Mouse (Mus musculus) bone marrow, adult 2 months (tissue): ENCODE results near the gene Stac3. TPM values are rescaled to one million over a fixed set of nuclear protein-coding genes. Genes with fewer than 3 reads are reported as not detected.

Source experiments
- H3K27ac ChIP-seq: fragments of 200-500 bp; 2 replicates; pipeline ENCODE4 v1.5.1; 2012; ENCODE audit warnings: low read depth, mild to moderate bottlenecking, control low read depth, inconsistent platforms, low read length; ENCODE audit not compliant: control insufficient read depth, poor library complexity, insufficient read depth
- H3K4me1 ChIP-seq: fragments of 200-500 bp; 2 replicates; pipeline ENCODE4 v1.6.1; 2011; ENCODE audit warnings: low read length; ENCODE audit not compliant: control insufficient read depth, insufficient read depth
- H3K4me3 ChIP-seq: fragments of 200-500 bp; replicated peaks from 2 replicates; pipeline ENCODE3; 2011; ENCODE audit warnings: mild to moderate bottlenecking, low read depth, low read length, control low read depth; ENCODE audit not compliant: control insufficient read depth
- CTCF ChIP-seq: fragments of 200-500 bp; IDR thresholded peaks from 2 replicates; pipeline ENCODE4 v1.5.1; 2011; ENCODE audit warnings: low read length, control low read depth; ENCODE audit not compliant: control insufficient read depth, insufficient read depth
- POLR2A ChIP-seq: fragments of 200-500 bp; IDR thresholded peaks from 2 replicates; pipeline ENCODE4 v1.6.1; 2011; ENCODE audit warnings: low read depth, mild to moderate bottlenecking, control low read depth, low read length, borderline replicate concordance; ENCODE audit not compliant: control insufficient read depth
- WGBS: fragments of 180-500 bp; shearing (Covaris S2); methylation state at CpG from one replicate; pipeline ENCODE4 v1.1.7; 2018; 5-methylcytosine and 5-hydroxymethylcytosine counted together
- polyA plus RNA-seq: library from polyadenylated mRNA; stranded (reverse); fragments of >200 nt; gene quantifications from 2 replicates; pipeline ENCODE4 v1.2.4, GENCODE M21; 2011; ENCODE audit warnings: low replicate concordance; ENCODE audit not compliant: missing spikeins, insufficient read depth, insufficient read length

Stac3 gene
- polyA plus RNA-seq, 1 experiment: 5.0 TPM

GRCm38 (mm10) chr10:127557397-127557796 lies 55.9 kb downstream of the Stac3 start:
- no peak for TF ChIP-seq POLR2A
- TF ChIP-seq CTCF: peak; percentile 49; the same call in 1 of the 2 replicates
- H3K4me3 ChIP-seq: no peak overlapping the region
- H3K27ac ChIP-seq: no peak overlapping the region
- WGBS: 82% methylated on average over 13 of the region's 13 CpGs
- no peaks in the 10 kb centered on the region for H3K4me1 ChIP-seq

Other genes with a start within 250 kb of the Stac3 start
- gene Kif5a, start 238.3 kb upstream of the Stac3 start, polyA plus RNA-seq: 1.7 and 2.3 TPM in 2 replicates
- gene Dctn2, start 235.3 kb upstream of the Stac3 start, polyA plus RNA-seq: 68.6 and 115 TPM in 2 replicates
- 75.9 and 131 TPM in 2 replicates for gene Mbd6, start 212.7 kb upstream of the Stac3 start, polyA plus RNA-seq
- gene Mars, start 189.9 kb upstream of the Stac3 start, polyA plus RNA-seq: 41.6 and 85.0 TPM in 2 replicates
- gene Arhgap9, start 179.7 kb upstream of the Stac3 start, polyA plus RNA-seq: 30.1 and 77.2 TPM in 2 replicates
- 2.2 TPM in 1 of 2 replicates, not detected in the other for gene Gli1, start 159.7 kb upstream of the Stac3 start, polyA plus RNA-seq
- gene Inhbe, start 147.3 kb upstream of the Stac3 start, polyA plus RNA-seq: 0.27 TPM in 1 of 2 replicates, not detected in the other
- gene Inhbc, start 131.3 kb upstream of the Stac3 start, polyA plus RNA-seq: 0.52 TPM in 1 of 2 replicates, not detected in the other
- gene R3hdm2, start 121.4 kb upstream of the Stac3 start, polyA plus RNA-seq: 59.7 and 144 TPM in 2 replicates
- gene Ndufa4l2, start 13.3 kb downstream of the Stac3 start, polyA plus RNA-seq: not detected in 2 replicates
- 36.7 and 39.9 TPM in 2 replicates for gene Shmt2, start 20.8 kb downstream of the Stac3 start, polyA plus RNA-seq
- gene Nxph4, start 32.9 kb downstream of the Stac3 start, polyA plus RNA-seq: not detected in 2 replicates
- gene Lrp1, start 119.5 kb downstream of the Stac3 start, polyA plus RNA-seq: 23.5 and 48.3 TPM in 2 replicates
- 31.6 and 60.1 TPM in 2 replicates for gene Stat6, start 141.3 kb downstream of the Stac3 start, polyA plus RNA-seq
- 6.7 and 7.3 TPM in 2 replicates for gene Nemp1, start 165.2 kb downstream of the Stac3 start, polyA plus RNA-seq
- gene Nab2, start 166.9 kb downstream of the Stac3 start, polyA plus RNA-seq: 3.3 and 4.0 TPM in 2 replicates
- gene Myo1a, start 203.5 kb downstream of the Stac3 start, polyA plus RNA-seq: 1.4 and 1.7 TPM in 2 replicates
- 8.4 and 13.8 TPM in 2 replicates for gene Tac2, start 222.8 kb downstream of the Stac3 start, polyA plus RNA-seq
- gene Zbtb39, start 237.9 kb downstream of the Stac3 start, polyA plus RNA-seq: 1.1 and 3.9 TPM in 2 replicates